Mouse (Mus musculus): Measurements from ENCODE around the gene Dffb. TPM values are rescaled to one million over a fixed set of nuclear protein-coding genes. Genes with fewer than 3 reads are reported as not detected.

The Dffb gene
- polyA plus RNA-seq (2012; rRNA removed; ENCODE audit: low replicate concordance) = 11.6 and 23.2 TPM in 2 replicates

GRCm38 (mm10) chr4:153974431-153975291 is at the start of gene Dffb, which contains the start of gene Cep104:
Gene Dffb, minus strand, starts transcription at chr4:153975126.
Gene Cep104, plus strand, starts transcription at chr4:153975194.

GRCm38 (mm10) chr4:154011646-154012089 is 36.7 kb upstream of the Dffb start, which contains the start of gene Lrrc47:
Gene Lrrc47, plus strand, starts transcription at chr4:154011731.

GRCm38 (mm10) chr4:153956569-153957405 is 18.1 kb downstream of the Dffb start, which contains the start of gene A430005L14Rik:
Gene A430005L14Rik, plus strand, starts transcription at chr4:153957237.

Other genes with a start within 250 kb of the Dffb start
- gene A430005L14Rik, start 17.9 kb downstream of the Dffb start, polyA plus RNA-seq (2012; rRNA removed; ENCODE audit: low replicate concordance) = 32.2 and 45.9 TPM in 2 replicates
- 16.1 and 18.7 TPM in 2 replicates for gene Cep104, start 68 bp upstream of the Dffb start, polyA plus RNA-seq (2012; rRNA removed; ENCODE audit: low replicate concordance)
- 48.9 and 79.6 TPM in 2 replicates for gene Lrrc47, start 36.6 kb upstream of the Dffb start, polyA plus RNA-seq (2012; rRNA removed; ENCODE audit: low replicate concordance)
- gene Smim1, start 51.1 kb upstream of the Dffb start, polyA plus RNA-seq (2012; rRNA removed; ENCODE audit: low replicate concordance) = 64.3 and 73.3 TPM in 2 replicates
- gene Ccdc27, start 67.6 kb upstream of the Dffb start, polyA plus RNA-seq (2012; rRNA removed; ENCODE audit: low replicate concordance) = 0.07 TPM in 1 of 2 replicates, not detected in the other
- 0.60 and 0.76 TPM in 2 replicates for gene Trp73, start 165.1 kb upstream of the Dffb start, polyA plus RNA-seq (2012; rRNA removed; ENCODE audit: low replicate concordance)
- gene Wrap73, start 167.2 kb upstream of the Dffb start, polyA plus RNA-seq (2012; rRNA removed; ENCODE audit: low replicate concordance) = 22.3 and 26.0 TPM in 2 replicates
- gene Tprgl, start 185.5 kb upstream of the Dffb start, polyA plus RNA-seq (2012; rRNA removed; ENCODE audit: low replicate concordance) = 199 and 220 TPM in 2 replicates
- 4.8 and 6.1 TPM in 2 replicates for gene Megf6, start 195.6 kb upstream of the Dffb start, polyA plus RNA-seq (2012; rRNA removed; ENCODE audit: low replicate concordance)